Mouse (Mus musculus) ES-E14 (cell line): ENCODE results near the gene Scarb1.

Experiments used
- HCFC1 ChIP-seq: IDR thresholded peaks from 2 replicates; pipeline ENCODE4 v1.6.1; 2012; ENCODE audit warnings: low read length, inconsistent platforms, borderline replicate concordance; ENCODE audit not compliant: insufficient read depth
- MAFK ChIP-seq: IDR thresholded peaks from 2 replicates; pipeline ENCODE4 v1.6.1; 2014; ENCODE audit warnings: mild to moderate bottlenecking, low read depth, low read length, inconsistent platforms; ENCODE audit not compliant: insufficient read depth
- ZNF384 ChIP-seq: IDR thresholded peaks from 2 replicates; pipeline ENCODE4 v1.6.1; 2012; ENCODE audit warnings: low read depth, low read length, inconsistent platforms

DNA sequence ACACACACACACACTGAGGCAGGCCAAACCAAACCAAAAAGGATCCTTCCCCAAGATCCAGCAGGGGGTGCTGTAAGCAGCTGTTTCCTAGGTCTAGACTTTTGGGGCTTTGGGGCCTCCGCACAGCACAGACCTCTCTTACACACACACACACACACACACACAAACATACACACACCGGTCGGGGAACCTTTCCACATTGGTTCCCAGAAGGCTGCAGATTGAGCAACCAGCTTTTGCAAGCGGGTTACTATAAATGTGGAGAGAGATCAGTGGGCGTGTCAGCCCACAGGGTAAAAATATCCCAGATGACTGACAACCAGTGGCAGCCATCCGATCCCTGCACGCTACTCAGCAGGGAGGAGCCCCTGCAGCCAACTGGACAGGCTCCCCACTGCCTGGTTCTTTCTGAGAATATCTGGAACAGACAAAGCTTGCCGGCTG, 67.2 kb downstream of the Scarb1 start:
- TF ChIP-seq ZNF384 (no peak), HCFC1 (no peak), MAFK (no peak)
